Mouse (Mus musculus) cerebellum, postnatal 10 days (tissue): ENCODE data around the gene Entpd1.

Source experiments
- DNase-seq, 2 experiments: peaks; one replicate each; pipeline ENCODE4 v3.0.0; 2021; ENCODE audit warnings: mixed read lengths in 2 of 2

Entpd1 gene

DNA sequence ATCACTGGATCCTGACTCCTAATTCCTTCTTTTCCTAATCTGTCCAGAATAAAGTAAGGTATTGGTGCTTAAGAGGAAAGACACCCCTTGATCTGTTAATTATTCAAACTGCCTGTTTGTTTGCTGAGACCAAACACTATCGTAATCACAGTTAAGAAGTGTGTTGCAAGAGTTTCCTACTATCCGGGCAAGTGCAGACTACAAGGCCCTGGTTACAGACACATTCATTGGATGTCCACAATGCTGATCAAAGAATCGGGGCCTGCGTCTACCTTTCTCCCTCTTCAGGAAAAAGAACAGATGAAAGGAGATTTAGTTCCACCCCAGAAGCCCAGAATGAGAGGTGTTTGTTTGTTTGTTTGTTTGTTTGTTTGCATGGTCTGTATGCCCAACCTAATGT lies 116.0 kb downstream of the Entpd1 start:
- DNase-seq, result no peak

DNA sequence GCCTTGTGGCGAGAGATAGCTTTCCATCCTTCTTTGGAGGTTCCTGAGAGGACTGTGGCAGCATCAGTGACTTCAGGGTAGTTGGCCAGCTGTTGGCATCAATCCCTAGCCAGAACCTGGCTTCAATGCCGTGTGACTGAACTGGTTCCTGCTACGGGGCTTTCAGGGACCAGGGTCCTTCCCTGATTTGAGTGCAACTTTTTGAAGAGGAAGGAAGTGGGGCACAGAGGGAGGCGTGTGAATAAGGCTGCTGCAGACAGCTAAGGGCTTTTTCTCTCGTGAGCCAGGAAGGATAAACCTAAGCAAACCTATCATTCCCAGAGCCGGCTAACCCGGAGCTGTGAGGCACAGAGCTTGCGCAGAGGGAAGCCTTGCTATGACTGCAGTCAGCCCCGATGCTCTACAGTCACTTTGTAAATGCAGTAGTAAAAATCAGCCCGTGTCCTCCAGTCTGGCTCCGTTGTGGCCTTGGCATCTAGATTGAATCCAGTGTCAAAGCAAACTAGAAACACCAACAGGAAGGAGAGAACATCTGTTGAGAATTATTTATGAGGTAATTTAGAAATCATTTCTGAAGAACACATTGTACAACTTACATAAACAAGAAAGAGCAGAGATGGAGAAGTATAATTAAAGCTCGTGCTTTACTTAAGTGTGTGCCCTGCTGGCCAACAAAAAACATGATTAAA lies 116.7 kb downstream of the Entpd1 start:
- DNase-seq, result no peak

DNA sequence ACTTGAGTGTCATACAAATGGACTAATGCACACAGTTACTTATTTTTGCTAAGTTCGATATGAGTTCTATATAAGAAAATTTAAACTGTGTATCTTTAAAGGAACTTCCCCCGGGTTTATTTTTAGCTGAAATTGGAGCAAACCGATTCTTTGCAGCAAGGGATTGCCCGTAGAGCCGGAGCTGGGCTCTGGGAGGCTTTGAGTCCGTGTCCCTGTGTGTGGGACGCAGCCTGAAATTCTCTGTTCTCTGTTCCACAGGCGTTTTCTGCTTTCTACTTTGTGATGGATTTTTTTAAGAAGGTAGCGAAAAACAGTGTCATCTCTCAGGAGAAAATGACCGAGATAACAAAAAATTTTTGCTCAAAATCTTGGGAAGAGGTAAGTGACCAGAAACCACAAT lies 121.2 kb downstream of the Entpd1 start:
- no peak for DNase-seq

DNA sequence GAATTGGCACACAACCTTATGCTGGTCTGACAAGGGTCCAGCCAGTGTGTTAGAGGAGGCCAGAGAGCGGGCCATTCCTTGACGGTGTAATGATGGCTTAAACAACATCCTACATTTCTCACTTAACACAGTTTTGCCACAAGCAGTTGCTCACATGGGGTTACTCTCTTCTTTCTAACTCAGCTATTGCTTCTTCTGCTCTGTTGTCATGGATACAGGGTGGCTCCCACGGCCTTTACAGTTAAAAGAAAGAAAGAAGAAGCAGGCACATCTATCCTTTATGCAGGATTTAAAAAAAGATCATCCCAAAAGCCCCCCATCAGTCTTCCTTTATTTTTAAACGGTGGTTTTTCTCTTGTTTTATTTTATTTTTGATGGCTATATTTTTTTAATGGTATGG lies 121.7 kb downstream of the Entpd1 start:
- no peak for DNase-seq

DNA sequence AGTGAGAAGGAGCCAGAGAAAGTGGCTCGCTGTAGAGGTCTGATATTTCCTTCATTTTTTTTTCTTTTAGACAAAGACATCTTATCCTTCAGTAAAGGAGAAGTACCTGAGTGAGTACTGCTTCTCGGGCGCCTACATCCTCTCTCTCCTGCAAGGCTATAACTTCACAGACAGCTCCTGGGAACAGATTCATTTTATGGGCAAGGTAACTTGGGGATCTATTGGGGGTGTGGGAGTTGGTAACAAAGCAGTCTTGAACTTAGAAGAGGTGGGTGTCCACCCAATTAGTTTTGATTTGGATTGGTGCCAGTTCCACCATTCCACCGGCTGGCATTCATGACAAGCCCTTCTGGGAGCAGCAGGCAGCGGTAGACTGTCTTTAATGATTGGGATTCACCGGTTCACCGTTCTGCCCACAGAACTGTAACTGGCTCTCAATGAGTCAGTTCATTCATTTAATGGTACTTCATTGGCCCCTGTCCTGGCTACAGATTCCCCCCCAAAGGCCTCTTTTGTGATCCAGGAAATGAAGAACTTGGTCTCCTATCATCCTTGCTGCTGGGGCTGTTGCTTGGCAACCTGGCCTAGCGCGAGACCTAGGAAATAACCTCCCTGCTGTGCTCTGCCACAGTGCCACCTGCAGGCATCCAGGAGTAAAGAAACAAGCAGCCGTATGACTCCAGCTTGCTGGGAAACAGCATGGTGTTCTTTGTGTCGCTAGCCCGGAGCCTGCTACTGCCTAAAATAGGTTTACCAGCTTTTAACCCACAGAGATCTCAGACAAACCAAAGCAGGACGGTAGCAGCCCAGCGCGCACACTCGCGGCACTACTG lies 124.7 kb downstream of the Entpd1 start:
- peak; percentile 87 to 89 for DNase-seq

DNA sequence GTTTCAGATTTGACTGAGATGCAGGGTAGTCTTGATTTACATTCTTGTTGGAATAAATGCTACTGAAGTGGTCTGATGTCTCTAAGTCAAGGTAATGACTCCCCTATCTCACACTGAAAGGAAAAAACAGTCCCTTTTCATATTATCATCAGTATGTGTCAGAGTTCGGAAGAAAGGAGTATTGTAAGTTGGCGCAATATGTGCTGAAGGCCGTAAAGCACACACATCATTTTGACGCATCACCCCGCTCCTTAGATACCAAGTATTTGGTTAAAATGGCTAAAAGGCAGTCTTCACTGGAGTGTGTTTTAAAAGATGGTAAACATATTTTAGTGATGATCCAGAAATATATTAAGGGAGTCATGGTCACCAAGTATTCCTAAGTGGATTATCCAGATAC lies 125.4 kb downstream of the Entpd1 start:
- no peak for DNase-seq

DNA sequence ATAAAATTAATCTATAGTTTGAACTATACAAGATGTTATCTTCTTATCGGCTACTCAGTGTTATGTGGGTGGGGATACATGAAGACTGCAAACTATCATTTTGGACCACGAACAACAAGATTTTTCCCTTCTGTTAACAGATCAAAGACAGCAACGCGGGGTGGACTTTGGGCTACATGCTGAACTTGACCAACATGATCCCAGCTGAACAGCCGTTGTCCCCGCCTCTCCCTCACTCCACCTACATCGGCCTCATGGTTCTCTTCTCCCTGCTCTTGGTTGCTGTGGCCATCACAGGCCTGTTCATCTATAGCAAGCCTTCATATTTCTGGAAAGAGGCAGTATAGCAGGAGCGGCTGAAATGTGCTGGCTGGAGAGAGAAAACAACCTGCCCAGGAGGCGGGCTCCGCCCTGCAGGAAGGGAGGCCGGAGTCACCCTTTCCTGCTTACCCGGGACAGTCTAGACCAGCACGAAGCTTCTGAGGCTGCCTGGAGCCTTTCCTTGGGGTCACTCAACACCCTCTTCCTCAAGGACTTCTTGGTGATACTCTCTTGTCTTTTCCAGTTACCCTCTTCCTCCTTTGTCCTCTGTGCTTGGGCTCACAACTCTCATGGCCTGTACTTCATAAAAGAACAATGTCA lies 126.6 kb downstream of the Entpd1 start:
- no peak for DNase-seq

DNA sequence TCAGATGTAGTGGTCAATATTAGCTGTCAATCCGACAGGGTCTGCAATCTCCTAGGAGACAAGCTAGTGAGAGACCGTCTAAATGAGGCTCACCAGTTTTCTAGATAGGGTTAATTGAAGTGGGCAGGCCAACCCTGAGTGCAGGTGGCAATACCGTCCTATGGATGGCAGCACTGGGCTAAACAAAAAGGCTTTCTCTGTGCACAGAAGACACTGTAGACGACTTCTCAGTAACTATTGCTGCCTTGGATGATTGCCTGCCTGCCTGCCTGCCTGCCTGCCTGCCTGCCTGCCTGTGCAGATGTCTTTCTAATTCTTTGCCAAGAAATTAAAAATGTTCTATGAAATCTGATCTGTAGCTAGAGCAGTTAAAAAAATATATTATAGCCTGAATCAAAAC lies 134.4 kb downstream of the Entpd1 start:
- peak; percentile 78 to 82 for DNase-seq

DNA sequence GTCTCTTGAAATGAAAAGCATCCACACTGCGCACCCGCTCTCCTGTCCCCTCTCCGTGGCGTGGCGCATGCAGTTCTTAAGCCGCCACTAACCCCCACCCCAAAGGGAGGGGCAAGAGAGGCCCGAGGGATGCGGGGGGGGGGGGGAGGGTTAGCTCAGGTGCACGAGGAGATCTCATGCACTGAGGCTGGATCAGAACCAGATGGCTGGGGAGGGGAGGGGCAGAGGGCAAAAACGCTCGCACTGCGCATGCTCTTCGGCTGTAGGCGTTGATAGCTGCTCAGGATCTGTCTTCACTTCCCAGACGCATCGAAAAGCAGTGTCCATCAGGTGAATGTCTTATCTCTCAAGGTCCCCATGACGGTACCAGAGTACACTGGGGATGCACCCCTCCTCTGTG lies 136.4 kb downstream of the Entpd1 start, which contains the start of gene Cc2d2b:
TSS of gene Cc2d2b (plus strand) at position 195 of the 400 bp plus-strand sequence.
- peak; percentile 46 to 53 for DNase-seq

DNA sequence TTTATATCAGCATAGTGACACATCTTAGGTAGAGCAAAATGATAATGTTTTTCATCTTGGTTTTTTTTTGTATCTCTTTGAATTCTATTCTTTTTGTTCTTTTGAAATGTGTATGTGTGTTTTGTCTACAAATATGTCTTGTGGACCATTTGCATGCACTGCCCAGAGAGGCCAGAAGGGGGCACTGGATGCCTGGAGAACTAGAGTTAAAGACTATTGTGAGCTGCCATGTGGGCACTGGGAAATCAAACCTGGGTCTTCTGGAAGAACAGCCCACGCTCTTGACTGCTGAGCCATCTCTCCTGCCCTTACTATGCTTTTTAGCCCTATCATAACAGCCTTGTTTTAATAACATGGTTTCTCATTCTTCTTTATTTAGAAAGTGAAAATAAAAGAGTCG lies 142.1 kb downstream of the Entpd1 start:
- peak; percentile 51 to 58 for DNase-seq

DNA sequence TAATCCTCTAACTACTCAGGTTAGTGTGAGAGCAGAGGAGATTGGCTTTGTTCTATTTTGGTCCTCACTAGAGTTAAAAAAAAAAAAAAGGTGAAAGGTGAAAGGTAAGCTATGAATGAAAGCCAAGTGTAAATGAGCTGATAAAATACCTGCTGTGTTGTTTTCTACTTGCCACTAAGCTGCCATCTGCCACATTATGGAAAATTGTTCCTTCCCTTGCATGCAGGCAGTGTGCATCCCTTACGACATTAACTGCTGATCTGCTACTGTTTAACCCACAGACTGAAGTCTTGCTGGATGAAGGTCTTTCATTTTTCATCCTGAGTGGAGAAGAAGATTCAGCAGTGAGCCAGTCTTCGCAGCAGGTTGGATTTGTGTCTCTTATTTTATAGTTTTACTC lies 147.9 kb downstream of the Entpd1 start:
- DNase-seq, result peak; percentile 55 to 62

DNA sequence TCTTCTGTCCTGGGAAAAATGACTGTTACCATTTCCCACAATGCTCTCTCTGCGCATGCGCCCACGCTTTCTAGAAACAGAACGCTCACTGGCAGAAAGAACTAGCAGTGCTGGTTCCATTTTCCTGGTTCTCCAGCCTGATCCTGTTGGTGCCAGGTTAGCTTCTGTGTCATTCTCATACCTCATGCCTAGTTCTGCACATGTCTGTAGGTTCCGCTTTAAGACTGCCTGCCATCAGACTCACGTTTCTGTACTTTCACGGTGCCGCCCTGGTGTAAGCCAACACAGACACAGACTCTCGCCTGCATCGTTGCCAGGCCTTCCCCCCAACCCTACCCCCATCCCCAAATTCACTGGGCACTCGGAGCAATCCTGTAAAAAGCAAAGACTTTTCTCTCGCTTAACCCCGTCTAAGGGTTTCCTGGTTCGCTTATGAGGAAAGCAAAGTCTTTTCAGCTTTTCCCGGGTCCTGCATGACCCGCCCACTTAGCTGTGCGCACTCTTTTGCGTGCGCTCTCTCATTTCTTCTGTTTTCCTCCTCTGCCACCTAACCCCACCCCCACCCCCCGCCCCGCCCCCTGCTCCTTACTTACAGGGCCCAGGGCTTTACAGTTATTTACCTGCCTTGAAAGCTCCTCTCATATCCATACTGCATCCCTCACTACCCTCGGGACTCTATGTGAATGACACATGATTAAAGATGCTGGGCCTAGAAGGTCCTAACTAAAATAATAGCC lies 150.0 kb downstream of the Entpd1 start:
- DNase-seq, result peak; percentile 19 to 20

DNA sequence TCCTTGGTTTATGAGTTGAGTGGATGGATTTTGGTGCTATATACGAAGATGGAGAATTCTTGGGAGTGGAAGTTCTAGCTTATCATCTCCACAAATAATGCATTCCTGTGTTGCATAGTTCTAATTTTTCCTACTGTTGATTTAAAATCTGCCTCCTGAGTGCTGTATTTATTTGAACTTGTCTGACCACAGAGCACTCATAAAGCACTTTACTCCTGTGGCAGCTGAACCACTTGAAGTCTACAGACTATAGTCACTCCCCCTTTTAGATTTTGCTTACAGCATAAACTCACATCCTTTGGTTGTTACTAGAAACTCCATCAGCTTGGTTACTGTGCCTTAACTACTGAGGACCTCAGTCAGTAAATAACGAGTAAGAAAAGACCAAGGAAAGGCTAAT lies 155.0 kb downstream of the Entpd1 start:
- no peak for DNase-seq

DNA sequence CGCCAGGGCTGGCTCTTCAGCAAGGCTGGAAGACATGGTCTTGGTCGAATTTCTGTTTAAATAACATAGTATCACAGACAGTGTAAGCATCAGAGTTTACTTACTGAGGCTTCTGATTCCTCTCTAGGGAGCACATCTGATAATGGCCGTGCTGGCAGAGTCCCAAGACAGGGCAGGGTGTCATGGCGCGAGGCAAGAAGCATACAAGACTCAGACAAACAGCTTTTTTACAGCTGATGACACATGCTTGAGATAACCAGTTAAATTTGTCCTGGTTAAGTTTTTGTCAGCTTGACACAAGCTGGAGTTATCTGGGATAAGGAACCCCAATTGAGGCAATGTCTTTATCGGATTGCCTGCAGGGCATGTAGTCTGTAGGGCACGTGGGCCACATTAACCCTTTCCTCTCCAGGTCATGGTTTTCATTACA lies 157.2 kb downstream of the Entpd1 start:
- no peak for DNase-seq

DNA sequence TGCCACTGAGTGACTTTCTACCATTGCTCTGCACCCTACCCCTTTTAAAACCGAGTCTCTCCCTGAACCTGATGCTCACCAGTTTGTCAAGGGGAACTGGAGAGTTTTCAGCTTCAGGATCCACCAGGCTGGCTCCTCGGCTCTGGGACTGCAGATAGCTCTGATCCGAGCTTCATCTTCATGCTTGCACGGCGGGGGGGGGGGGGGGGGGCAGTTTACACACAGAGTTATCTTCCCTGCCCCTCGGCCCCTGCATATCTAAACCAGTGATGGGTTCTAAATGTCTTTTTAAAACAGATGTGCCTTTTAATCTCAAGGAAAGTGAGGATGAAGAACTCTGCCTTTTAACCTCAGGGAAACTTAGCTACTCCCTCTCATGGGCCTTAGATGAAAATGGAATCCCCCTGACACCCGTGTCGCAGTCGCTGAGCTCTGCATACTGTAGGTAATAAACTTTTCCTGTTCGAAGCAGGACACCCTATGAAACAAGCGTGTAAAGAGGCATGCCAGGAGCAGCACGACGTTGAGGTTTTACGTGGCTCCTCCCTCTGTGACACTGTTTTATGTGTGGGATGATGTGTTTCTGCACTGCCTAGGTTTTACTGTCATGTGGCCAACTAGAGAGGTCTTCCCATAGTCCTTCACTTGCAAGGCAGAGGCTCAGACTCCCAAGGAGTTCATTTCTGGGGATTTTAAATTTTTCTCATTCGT lies 176.0 kb downstream of the Entpd1 start:
- no peak for DNase-seq

DNA sequence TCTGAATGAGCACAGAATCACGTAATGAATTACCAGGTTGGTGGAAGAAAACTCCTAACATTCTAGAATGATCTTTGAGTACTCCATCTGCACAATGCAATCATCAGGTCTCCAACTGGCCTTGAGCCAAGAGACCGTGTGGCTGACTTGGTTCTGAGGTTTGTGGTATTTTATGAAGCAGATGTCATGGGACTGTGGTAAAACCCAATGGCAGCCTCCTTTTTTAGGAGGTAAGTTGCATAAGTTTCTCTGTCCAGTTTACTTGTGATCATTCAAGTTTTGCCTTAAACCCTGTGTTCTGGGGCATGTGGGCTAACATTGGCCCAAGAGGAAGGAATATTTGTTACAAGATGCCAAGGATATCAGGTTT lies 176.5 kb downstream of the Entpd1 start:
- peak; percentile 57 to 71 for DNase-seq
